Mouse (Mus musculus) heart, embryonic 11.5 days (tissue): ENCODE measurements around the gene Pdcd1lg2. TPM values are rescaled to one million over a fixed set of nuclear protein-coding genes. Genes with fewer than 3 reads are reported as not detected.

Experiments used
- ATAC-seq: fragments of 200-750 bp; cut with Nextera tagmentation; replicated peaks from 2 replicates; pipeline ENCODE4 v1.8.0; 2017; ENCODE audit warnings: moderate library complexity; ENCODE audit not compliant: insufficient number of reproducible peaks, low FRiP score, low TSS enrichment
- H3K27ac ChIP-seq: fragments of 300-500 bp; sonication (generic); 2 replicates; pipeline ENCODE4 v1.5.1; 2014; ENCODE audit warnings: mild to moderate bottlenecking, low read depth, low read length
- H3K27me3 ChIP-seq: fragments of 300-500 bp; sonication (generic); 2 replicates; pipeline ENCODE4 v1.6.1; 2014; ENCODE audit warnings: mild to moderate bottlenecking, low read length, mixed read lengths; ENCODE audit not compliant: control insufficient read depth, insufficient read depth
- H3K36me3 ChIP-seq: fragments of 300-500 bp; sonication (generic); 2 replicates; pipeline ENCODE4 v1.6.1; 2014; ENCODE audit warnings: mild to moderate bottlenecking, low read length, moderate library complexity, mixed read lengths; ENCODE audit not compliant: control insufficient read depth, insufficient read depth
- H3K4me1 ChIP-seq: fragments of 300-500 bp; sonication (generic); 2 replicates; pipeline ENCODE4 v1.6.1; 2014; ENCODE audit warnings: low read length; ENCODE audit not compliant: control insufficient read depth, insufficient read depth
- H3K4me2 ChIP-seq: fragments of 300-500 bp; sonication (generic); 2 replicates; pipeline ENCODE4 v1.6.1; 2014; ENCODE audit warnings: mild to moderate bottlenecking, moderate library complexity
- H3K4me3 ChIP-seq: fragments of 300-500 bp; sonication (generic); 2 replicates; pipeline ENCODE4 v1.5.1; 2014; ENCODE audit warnings: low read depth, low read length
- H3K9ac ChIP-seq: fragments of 300-500 bp; sonication (generic); 2 replicates; pipeline ENCODE4 v1.6.1; 2014; ENCODE audit warnings: mild to moderate bottlenecking, low read depth, low read length, moderate library complexity
- H3K9me3 ChIP-seq: fragments of 300-500 bp; sonication (generic); replicated peaks from 2 replicates; pipeline ENCODE4 v1.6.1; 2016; ENCODE audit warnings: low read length; ENCODE audit not compliant: control insufficient read depth
- WGBS: fragments of 180-500 bp; shearing (Covaris S2); extraction: QIAGEN DNeasy Blood & Tissue Kit; methylation state at CpG from one replicate; pipeline ENCODE4 v1.1.7; 2014; ENCODE audit not compliant: insufficient replicate concordance; 5-methylcytosine and 5-hydroxymethylcytosine counted together
- polyA plus RNA-seq: library from polyadenylated mRNA; unstranded; fragments of >200 nt; fragmentation: Nextera tagmentation; extraction: Ambion mirVana; gene quantifications from 2 replicates; pipeline ENCODE4 v1.2.1, GENCODE M21; 2014

Pdcd1lg2 gene
- polyA plus RNA-seq, 1 experiment from 2014 or later, result not detected

GRCm38 (mm10) chr19:29475210-29475620, 64.5 kb downstream of the Pdcd1lg2 start:
- no peak for ATAC-seq
- Histone ChIP-seq H3K9ac (no peak overlapping the region), H3K36me3 (no peaks in the 10 kb centered on the region), H3K27ac (no peak overlapping the region), H3K27me3 (no peaks in the 10 kb centered on the region), H3K9me3 (no peaks in the 10 kb centered on the region), H3K4me2 (no peak overlapping the region), H3K4me1 (peaks cover 22% of the 10 kb centered on the region), H3K4me3 (no peak overlapping the region)
- 64% methylated on average over 4 of the region's 4 CpGs for WGBS

- WGBS, result 39% methylated on average over 4 of the region's 4 CpGs
- no peak for ATAC-seq
- no peak overlapping the region for H3K27ac ChIP-seq
- H3K4me2 ChIP-seq, result no peak overlapping the region
- H3K4me3 ChIP-seq, result no peak overlapping the region
- H3K27me3 ChIP-seq, result no peaks in the 10 kb centered on the region
- no peak overlapping the region for H3K9ac ChIP-seq
- no peaks in the 10 kb centered on the region for H3K36me3 ChIP-seq
- H3K4me1 ChIP-seq, result no peaks in the 10 kb centered on the region
- no peaks in the 10 kb centered on the region for H3K9me3 ChIP-seq
These were observed 67.9 kb downstream of the Pdcd1lg2 start for GRCm38 (mm10) chr19:29478598-29478997.

- no peaks in the 10 kb centered on the region for H3K4me1 ChIP-seq
- 75% methylated on average over 6 of the region's 6 CpGs for WGBS
- H3K4me3 ChIP-seq, result no peak overlapping the region
- H3K36me3 ChIP-seq, result no peaks in the 10 kb centered on the region
- no peaks in the 10 kb centered on the region for H3K27me3 ChIP-seq
- no peak for ATAC-seq
- H3K9ac ChIP-seq, result no peak overlapping the region
- H3K27ac ChIP-seq, result no peak overlapping the region
- no peak overlapping the region for H3K4me2 ChIP-seq
- H3K9me3 ChIP-seq, result no peaks in the 10 kb centered on the region
These were observed 70.9 kb downstream of the Pdcd1lg2 start for GRCm38 (mm10) chr19:29481578-29481977.

GRCm38 (mm10) chr19:29482148-29482547, 71.4 kb downstream of the Pdcd1lg2 start:
- H3K27ac ChIP-seq, result no peak overlapping the region
- no peak overlapping the region for H3K4me3 ChIP-seq
- no peaks in the 10 kb centered on the region for H3K36me3 ChIP-seq
- ATAC-seq, result no peak
- no peaks in the 10 kb centered on the region for H3K27me3 ChIP-seq
- no peak overlapping the region for H3K4me2 ChIP-seq
- H3K4me1 ChIP-seq, result no peaks in the 10 kb centered on the region
- WGBS, result 76% methylated on average over 5 of the region's 5 CpGs
- no peak overlapping the region for H3K9ac ChIP-seq
- no peaks in the 10 kb centered on the region for H3K9me3 ChIP-seq

GRCm38 (mm10) chr19:29482637-29483036, 71.9 kb downstream of the Pdcd1lg2 start:
- H3K36me3 ChIP-seq, result no peaks in the 10 kb centered on the region
- no peaks in the 10 kb centered on the region for H3K27me3 ChIP-seq
- H3K27ac ChIP-seq, result no peak overlapping the region
- H3K9ac ChIP-seq, result no peak overlapping the region
- H3K9me3 ChIP-seq, result no peaks in the 10 kb centered on the region
- H3K4me1 ChIP-seq, result no peaks in the 10 kb centered on the region
- ATAC-seq, result no peak
- H3K4me3 ChIP-seq, result no peak overlapping the region
- 56% methylated on average over 3 of the region's 3 CpGs for WGBS
- H3K4me2 ChIP-seq, result no peak overlapping the region

GRCm38 (mm10) chr19:29483386-29483785, 72.7 kb downstream of the Pdcd1lg2 start:
- Histone ChIP-seq H3K36me3 (no peaks in the 10 kb centered on the region), H3K4me2 (no peak overlapping the region), H3K4me1 (no peaks in the 10 kb centered on the region; the same call in 1 of the 2 replicates), H3K9ac (no peak overlapping the region), H3K27ac (no peak overlapping the region), H3K4me3 (no peak overlapping the region), H3K27me3 (no peaks in the 10 kb centered on the region), H3K9me3 (no peaks in the 10 kb centered on the region)
- ATAC-seq, result no peak
- WGBS, result 62% methylated on average over 2 of the region's 2 CpGs

- Histone ChIP-seq H3K4me3 (no peak overlapping the region), H3K27ac (no peak overlapping the region), H3K4me2 (no peak overlapping the region), H3K36me3 (no peaks in the 10 kb centered on the region), H3K9me3 (no peaks in the 10 kb centered on the region), H3K27me3 (no peaks in the 10 kb centered on the region), H3K4me1 (no peaks in the 10 kb centered on the region; the same call in 1 of the 2 replicates), H3K9ac (no peak overlapping the region)
- no peak for ATAC-seq
- 70% methylated on average over 2 of the region's 2 CpGs for WGBS
These were observed 73.8 kb downstream of the Pdcd1lg2 start for GRCm38 (mm10) chr19:29484537-29484936.

GRCm38 (mm10) chr19:29485257-29485948, 74.7 kb downstream of the Pdcd1lg2 start:
- Histone ChIP-seq H3K4me2 (no peak overlapping the region), H3K36me3 (no peaks in the 10 kb centered on the region), H3K27me3 (no peaks in the 10 kb centered on the region), H3K4me3 (no peak overlapping the region), H3K4me1 (no peaks in the 10 kb centered on the region; the same call in 1 of the 2 replicates), H3K9me3 (no peaks in the 10 kb centered on the region), H3K27ac (no peak overlapping the region), H3K9ac (no peak overlapping the region)
- no peak for ATAC-seq
- 83% methylated on average over 3 of the region's 3 CpGs for WGBS
